Mouse (Mus musculus) liver, embryonic 14.5 days (tissue): ENCODE measurements around the gene Pxk. TPM values are rescaled to one million over a fixed set of nuclear protein-coding genes. Genes with fewer than 3 reads are reported as not detected.
A peak's percentile ranks its signal among the peaks of the same experiment; 100 is the strongest.

ENCODE experiments used
- ATAC-seq: fragments of 200-750 bp; cut with Nextera tagmentation; 2 replicates; pipeline ENCODE4 v1.8.0; 2017; ENCODE audit warnings: moderate number of reproducible peaks, mild to moderate bottlenecking, moderate library complexity; ENCODE audit not compliant: insufficient read depth
- DNase-seq, 3 experiments: peaks; one replicate each; pipeline ENCODE4 v3.0.0-alpha.2; 2012 to 2013; ENCODE audit warnings: low read depth in 3 of 3, low spot score in 3 of 3
- H3K27ac ChIP-seq: fragments of 300-500 bp; sonication (generic); 2 replicates; pipeline ENCODE4 v1.5.1; 2014; ENCODE audit warnings: moderate library complexity, mild to moderate bottlenecking, control low read depth, inconsistent platforms
- H3K27me3 ChIP-seq: fragments of 300-500 bp; sonication (generic); 2 replicates; pipeline ENCODE4 v1.6.1; 2014; ENCODE audit warnings: mild to moderate bottlenecking, low read length, moderate library complexity; ENCODE audit not compliant: control insufficient read depth, insufficient read depth
- H3K36me3 ChIP-seq: fragments of 300-500 bp; sonication (generic); replicated peaks from 2 replicates; pipeline ENCODE4 v1.6.1; 2014; ENCODE audit warnings: low read depth; ENCODE audit not compliant: control insufficient read depth, insufficient read depth
- H3K4me1 ChIP-seq, 2 experiments: fragments of 200-500 bp in 1 of 2; fragments of 300-500 bp in 1 of 2; sonication (generic) in 1 of 2; replicated peaks; 2 replicates each; pipeline ENCODE4 v1.6.1; 2012 to 2014; ENCODE audit warnings: antibody characterized with exemption in 1 of 2, inconsistent platforms in 1 of 2, low read length in 1 of 2; ENCODE audit not compliant: control insufficient read depth in 2 of 2, insufficient read depth in 2 of 2
- H3K4me2 ChIP-seq: fragments of 300-500 bp; sonication (generic); 2 replicates; pipeline ENCODE4 v1.6.1; 2014; ENCODE audit warnings: low read depth, mild to moderate bottlenecking, control low read depth, moderate library complexity
- H3K4me3 ChIP-seq, 2 experiments: fragments of 200-500 bp in 1 of 2; fragments of 300-500 bp in 1 of 2; sonication (generic) in 1 of 2; 2 replicates each; pipeline ENCODE4 v1.5.1; 2012 to 2014; ENCODE audit warnings: low read depth in 2 of 2, low read length in 2 of 2, mild to moderate bottlenecking in 2 of 2, control low read depth in 1 of 2, inconsistent platforms in 1 of 2, moderate library complexity in 1 of 2; ENCODE audit not compliant: insufficient read depth in 1 of 2
- H3K9ac ChIP-seq: fragments of 300-500 bp; sonication (generic); replicated peaks from 2 replicates; pipeline ENCODE4 v1.6.1; 2014; ENCODE audit warnings: mild to moderate bottlenecking, control low read depth, moderate library complexity
- H3K9me3 ChIP-seq: fragments of 300-500 bp; sonication (generic); 2 replicates; pipeline ENCODE4 v1.6.1; 2016; ENCODE audit warnings: low read length, mixed read lengths; ENCODE audit not compliant: control insufficient read depth
- CTCF ChIP-seq: IDR thresholded peaks from 2 replicates; pipeline ENCODE4 v1.5.1; 2016; ENCODE audit warnings: antibody characterized with exemption, low read depth, control low read depth
- EP300 ChIP-seq: IDR thresholded peaks from 2 replicates; pipeline ENCODE4 v1.6.1; 2016; ENCODE audit warnings: antibody characterized with exemption, low read depth
- WGBS: fragments of 180-500 bp; shearing (Covaris S2); extraction: QIAGEN DNeasy Blood & Tissue Kit; methylation state at CpG from one replicate; pipeline ENCODE4 v1.1.7; 2014; ENCODE audit not compliant: insufficient replicate concordance; 5-methylcytosine and 5-hydroxymethylcytosine counted together
- polyA plus RNA-seq, 2 experiments: library from polyadenylated mRNA; depleted of rRNA in 1 of 2; stranded (reverse) in 1 of 2; unstranded in 1 of 2; fragments of >200 nt; fragmentation: Nextera tagmentation in 1 of 2; extraction: Ambion mirVana in 1 of 2; gene quantifications; 2 replicates each; pipeline versions ENCODE4 v1.2.1 to v1.2.3; 2012 to 2014

Gene Pxk
- polyA plus RNA-seq, 2 experiments = 7.1 to 10.3 TPM

- H3K9ac ChIP-seq = peak within 1 kb of the TSS; percentile 89
- H3K4me1 ChIP-seq = peaks cover 6 to 21% of the 10 kb centered on the region in 2 experiments; a peak in 3 of 4 replicates
- TF ChIP-seq CTCF (peak; percentile 99), EP300 (no peak)
- H3K9me3 ChIP-seq = no peaks in the 10 kb centered on the region
- H3K27ac ChIP-seq = peak within 1 kb of the TSS; percentile 86
- peak within 1 kb of the TSS; percentile 87 for H3K4me2 ChIP-seq
- DNase-seq (peak; percentile 83 to 89 (median 83)), ATAC-seq (peak; percentile 94)
- no peaks in the 10 kb centered on the region for H3K27me3 ChIP-seq
- peak within 1 kb of the TSS; percentile 77 to 88 for H3K4me3 ChIP-seq
- under 1% methylated on average over 47 of the region's 47 CpGs for WGBS
- peaks cover 10% of the 10 kb centered on the region for H3K36me3 ChIP-seq
Measured at GRCm38 (mm10) chr14:8080165-8080679, 17.8 kb upstream of the Pxk start, which contains the start of gene Rpp14. Gene Rpp14 (plus strand): TSS chr14:8080367.

- peak overlapping the region; percentile 89 for H3K9ac ChIP-seq
- peaks cover 12% of the 10 kb centered on the region for H3K36me3 ChIP-seq
- ATAC-seq (peak; percentile 42; the same call in 1 of the 2 replicates), DNase-seq (no peak)
- H3K27ac ChIP-seq = peak overlapping the region; percentile 86
- H3K4me1 ChIP-seq = peaks cover 6 to 17% of the 10 kb centered on the region in 2 experiments; a peak in 3 of 4 replicates
- H3K4me2 ChIP-seq = peak overlapping the region; percentile 87
- peak overlapping the region; percentile 77 to 88 for H3K4me3 ChIP-seq
- 3% methylated on average over 11 of the region's 11 CpGs for WGBS
- TF ChIP-seq CTCF (no peak), EP300 (no peak)
- no peaks in the 10 kb centered on the region for H3K9me3 ChIP-seq
- H3K27me3 ChIP-seq = no peaks in the 10 kb centered on the region
Measured at GRCm38 (mm10) chr14:8080718-8081117, 17.3 kb upstream of the Pxk start.

- WGBS = 85% methylated on average over 1 of the region's 1 CpGs
Measured at GRCm38 (mm10) chr14:8082949-8083348, 15.1 kb upstream of the Pxk start.

GRCm38 (mm10) chr14:8089016-8089415 is 9.0 kb upstream of the Pxk start:
- peaks cover 30% of the 10 kb centered on the region for H3K36me3 ChIP-seq
- no peak for ATAC-seq

More at GRCm38 (mm10) chr14:8082949-8083348, 15.1 kb upstream of the Pxk start:
- ATAC-seq (no peak), DNase-seq (no peak)
- Histone ChIP-seq H3K9ac (no peak overlapping the region), H3K27me3 (no peaks in the 10 kb centered on the region), H3K4me3 (no peak overlapping the region), H3K4me2 (no peak overlapping the region), H3K27ac (no peak overlapping the region), H3K9me3 (no peaks in the 10 kb centered on the region), H3K36me3 (peaks cover 12% of the 10 kb centered on the region), H3K4me1 (peaks cover 6 to 15% of the 10 kb centered on the region in 2 experiments; a peak in 3 of 4 replicates)
- no peak for TF ChIP-seq CTCF
- TF ChIP-seq EP300 = no peak

GRCm38 (mm10) chr14:8092573-8092972 is 5.4 kb upstream of the Pxk start:
- Histone ChIP-seq H3K9me3 (no peaks in the 10 kb centered on the region), H3K27ac (no peak overlapping the region), H3K27me3 (no peaks in the 10 kb centered on the region), H3K4me3 (no peak overlapping the region), H3K4me1 (peaks cover 0 to 7% of the 10 kb centered on the region in 2 experiments; a peak in 3 of 4 replicates), H3K9ac (no peak overlapping the region), H3K36me3 (peaks cover 19% of the 10 kb centered on the region), H3K4me2 (no peak overlapping the region)
- DNase-seq (no peak), ATAC-seq (no peak)
- 78% methylated on average over 2 of the region's 2 CpGs for WGBS
- TF ChIP-seq EP300 (no peak), CTCF (peak; percentile 26; the same call in 1 of the 2 replicates)

More at GRCm38 (mm10) chr14:8089016-8089415, 9.0 kb upstream of the Pxk start:
- H3K9ac ChIP-seq = no peak overlapping the region
- DNase-seq = no peak
- WGBS = 68% methylated on average over 2 of the region's 2 CpGs
- no peaks in the 10 kb centered on the region for H3K27me3 ChIP-seq
- H3K4me2 ChIP-seq = no peak overlapping the region
- peaks cover 0 to 5% of the 10 kb centered on the region in 2 experiments; a peak in 2 of 4 replicates for H3K4me1 ChIP-seq
- no peak for TF ChIP-seq EP300
- TF ChIP-seq CTCF = no peak
- no peak overlapping the region for H3K4me3 ChIP-seq
- H3K27ac ChIP-seq = no peak overlapping the region
- no peaks in the 10 kb centered on the region for H3K9me3 ChIP-seq
